Mouse (Mus musculus): ENCODE data around the gene 1600015I10Rik. TPM values are rescaled to one million over a fixed set of nuclear protein-coding genes. Genes with fewer than 3 reads are reported as not detected.
"Not testable (repeated sequence)": the region's sequence is repeated elsewhere in the genome, so short reads cannot be mapped to it uniquely, and the experiment has no call there.

Gene 1600015I10Rik
- not detected in 2 replicates for polyA plus RNA-seq (2015; fragmentation: Nextera tagmentation; extraction: Ambion mirVana)

- H3K4me1 ChIP-seq (replicated peaks), result no peaks in the 10 kb centered on the region
- ATAC-seq (ENCODE audit: low FRiP score), result no peak
- 93% methylated on average over 5 of the region's 5 CpGs for WGBS
Measured at GRCm38 (mm10) chr6:48929595-48929994, at the start of gene 1600015I10Rik. Gene 1600015I10Rik, plus strand, starts transcription at chr6:48929895.

GRCm38 (mm10) chr6:48894203-48894602, 35.5 kb upstream of the 1600015I10Rik start:
- ATAC-seq (ENCODE audit: low FRiP score), result no peak
- Histone ChIP-seq H3K4me2 (no peak overlapping the region), H3K4me3 (no peak overlapping the region), H3K27ac (no peak overlapping the region), H3K27me3 (no peaks in the 10 kb centered on the region), H3K9ac (no peak overlapping the region), H3K4me1 (replicated peaks) (no peaks in the 10 kb centered on the region), H3K9me3 (peaks cover 5% of the 10 kb centered on the region; the same call in 1 of the 2 replicates), H3K36me3 (no peaks in the 10 kb centered on the region)
- WGBS, result 85% methylated on average over 4 of the region's 4 CpGs

More at GRCm38 (mm10) chr6:48929595-48929994, at the start of gene 1600015I10Rik:
- Histone ChIP-seq H3K27me3 (no peaks in the 10 kb centered on the region), H3K9ac (no peak within 1 kb of the TSS), H3K27ac (no peak within 1 kb of the TSS), H3K9me3 (no peaks in the 10 kb centered on the region), H3K4me2 (no peak within 1 kb of the TSS), H3K36me3 (no peaks in the 10 kb centered on the region), H3K4me3 (no peak within 1 kb of the TSS)

GRCm38 (mm10) chr6:48894938-48895818, 34.5 kb upstream of the 1600015I10Rik start:
- WGBS, result 92% methylated on average over 8 of the region's 8 CpGs
- H3K4me3 ChIP-seq, result no peak overlapping the region
- no peaks in the 10 kb centered on the region for H3K4me1 ChIP-seq (replicated peaks)

GRCm38 (mm10) chr6:48895941-48896340, 33.8 kb upstream of the 1600015I10Rik start:
- H3K27me3 ChIP-seq, result no peaks in the 10 kb centered on the region
- H3K36me3 ChIP-seq, result no peaks in the 10 kb centered on the region
- 87% methylated on average over 5 of the region's 5 CpGs for WGBS
- H3K4me2 ChIP-seq, result no peak overlapping the region
- H3K9me3 ChIP-seq, result peaks cover 5% of the 10 kb centered on the region; the same call in 1 of the 2 replicates
- no peak for ATAC-seq (ENCODE audit: low FRiP score)
- no peak overlapping the region for H3K27ac ChIP-seq
- H3K9ac ChIP-seq, result no peak overlapping the region
- no peaks in the 10 kb centered on the region for H3K4me1 ChIP-seq (replicated peaks)
- no peak overlapping the region for H3K4me3 ChIP-seq

More at GRCm38 (mm10) chr6:48894938-48895818, 34.5 kb upstream of the 1600015I10Rik start:
- no peak overlapping the region for H3K4me2 ChIP-seq
- no peak overlapping the region for H3K27ac ChIP-seq
- H3K9me3 ChIP-seq, result peaks cover 5% of the 10 kb centered on the region; the same call in 1 of the 2 replicates
- H3K36me3 ChIP-seq, result no peaks in the 10 kb centered on the region
- no peaks in the 10 kb centered on the region for H3K27me3 ChIP-seq
- no peak overlapping the region for H3K9ac ChIP-seq
- ATAC-seq (ENCODE audit: low FRiP score), result no peak

- Histone ChIP-seq H3K36me3 (no peaks in the 10 kb centered on the region), H3K4me1 (replicated peaks) (no peaks in the 10 kb centered on the region), H3K9me3 (peaks cover 5% of the 10 kb centered on the region; the same call in 1 of the 2 replicates), H3K27ac (no peak overlapping the region), H3K4me2 (no peak overlapping the region), H3K4me3 (no peak overlapping the region), H3K27me3 (no peaks in the 10 kb centered on the region), H3K9ac (no peak overlapping the region)
- WGBS, result 83% methylated on average over 5 of the region's 5 CpGs
- ATAC-seq (ENCODE audit: low FRiP score), result no peak
Measured at GRCm38 (mm10) chr6:48896956-48897355, 32.7 kb upstream of the 1600015I10Rik start.

- H3K36me3 ChIP-seq; H3K27ac ChIP-seq; H3K9me3 ChIP-seq; H3K9ac ChIP-seq; H3K27me3 ChIP-seq; H3K4me3 ChIP-seq; H3K4me1 ChIP-seq (replicated peaks); H3K4me2 ChIP-seq; ATAC-seq (ENCODE audit: low FRiP score): not testable (repeated sequence)
- WGBS, result 97% methylated on average over 11 of the region's 11 CpGs
Measured at GRCm38 (mm10) chr6:48901316-48901715, 28.4 kb upstream of the 1600015I10Rik start.

- H3K27ac ChIP-seq, result no peak overlapping the region
- no peak for ATAC-seq (ENCODE audit: low FRiP score)
- H3K9ac ChIP-seq, result no peak overlapping the region
- WGBS, result 89% methylated on average over 17 of the region's 17 CpGs
- no peaks in the 10 kb centered on the region for H3K9me3 ChIP-seq
- no peak overlapping the region for H3K4me3 ChIP-seq
- no peaks in the 10 kb centered on the region for H3K27me3 ChIP-seq
- H3K4me2 ChIP-seq, result no peak overlapping the region
- no peaks in the 10 kb centered on the region for H3K4me1 ChIP-seq (replicated peaks)
- H3K36me3 ChIP-seq, result no peaks in the 10 kb centered on the region
Measured at GRCm38 (mm10) chr6:48902511-48903406, 26.9 kb upstream of the 1600015I10Rik start.

GRCm38 (mm10) chr6:48903437-48903836, 26.3 kb upstream of the 1600015I10Rik start:
- Histone ChIP-seq H3K4me2 (no peak overlapping the region), H3K4me1 (replicated peaks) (no peaks in the 10 kb centered on the region), H3K27me3 (no peaks in the 10 kb centered on the region), H3K9me3 (no peaks in the 10 kb centered on the region), H3K36me3 (no peaks in the 10 kb centered on the region), H3K4me3 (no peak overlapping the region), H3K9ac (no peak overlapping the region), H3K27ac (no peak overlapping the region)
- no peak for ATAC-seq (ENCODE audit: low FRiP score)
- WGBS, result 69% methylated on average over 4 of the region's 4 CpGs

- 94% methylated on average over 13 of the region's 13 CpGs for WGBS
- Histone ChIP-seq H3K4me2 (no peak overlapping the region), H3K27ac (no peak overlapping the region), H3K9ac (no peak overlapping the region), H3K36me3 (no peaks in the 10 kb centered on the region), H3K27me3 (no peaks in the 10 kb centered on the region), H3K9me3 (no peaks in the 10 kb centered on the region), H3K4me1 (replicated peaks) (no peaks in the 10 kb centered on the region), H3K4me3 (no peak overlapping the region)
- no peak for ATAC-seq (ENCODE audit: low FRiP score)
Measured at GRCm38 (mm10) chr6:48905606-48906005, 24.1 kb upstream of the 1600015I10Rik start.

- no peak overlapping the region for H3K9ac ChIP-seq
Measured at GRCm38 (mm10) chr6:48906371-48906770, 23.3 kb upstream of the 1600015I10Rik start.

GRCm38 (mm10) chr6:48909229-48909628, 20.5 kb upstream of the 1600015I10Rik start:
- Histone ChIP-seq H3K27ac (no peak overlapping the region), H3K4me1 (replicated peaks) (no peaks in the 10 kb centered on the region), H3K4me3 (no peak overlapping the region), H3K9me3 (no peaks in the 10 kb centered on the region), H3K9ac (no peak overlapping the region), H3K27me3 (no peaks in the 10 kb centered on the region), H3K36me3 (no peaks in the 10 kb centered on the region), H3K4me2 (no peak overlapping the region)
- ATAC-seq (ENCODE audit: low FRiP score), result no peak
- 84% methylated on average over 1 of the region's 1 CpGs for WGBS

More at GRCm38 (mm10) chr6:48906371-48906770, 23.3 kb upstream of the 1600015I10Rik start:
- no peaks in the 10 kb centered on the region for H3K27me3 ChIP-seq
- no peaks in the 10 kb centered on the region for H3K4me1 ChIP-seq (replicated peaks)
- 96% methylated on average over 14 of the region's 14 CpGs for WGBS
- ATAC-seq (ENCODE audit: low FRiP score), result no peak
- H3K27ac ChIP-seq, result no peak overlapping the region
- H3K9me3 ChIP-seq, result no peaks in the 10 kb centered on the region
- H3K4me2 ChIP-seq, result no peak overlapping the region
- no peaks in the 10 kb centered on the region for H3K36me3 ChIP-seq
- H3K4me3 ChIP-seq, result no peak overlapping the region

- no peaks in the 10 kb centered on the region for H3K27me3 ChIP-seq
- no peak overlapping the region for H3K4me2 ChIP-seq
- H3K9me3 ChIP-seq, result no peaks in the 10 kb centered on the region
- no peaks in the 10 kb centered on the region for H3K36me3 ChIP-seq
- no peak overlapping the region for H3K4me3 ChIP-seq
- no peak overlapping the region for H3K9ac ChIP-seq
- H3K27ac ChIP-seq, result no peak overlapping the region
- H3K4me1 ChIP-seq (replicated peaks), result no peaks in the 10 kb centered on the region
- ATAC-seq (ENCODE audit: low FRiP score), result no peak
- 44% methylated on average over 3 of the region's 3 CpGs for WGBS
Measured at GRCm38 (mm10) chr6:48912033-48912432, 17.7 kb upstream of the 1600015I10Rik start.

Data from hindbrain, embryonic 13.5 days (tissue).